Mouse (Mus musculus) lung, embryonic 14.5 days (tissue): Measurements from ENCODE around the gene Spock2. TPM values are rescaled to one million over a fixed set of nuclear protein-coding genes. Genes with fewer than 3 reads are reported as not detected.

Experiments
- ATAC-seq: fragments of 200-750 bp; cut with Nextera tagmentation; 2 replicates; pipeline ENCODE4 v1.8.0; 2017; ENCODE audit warnings: mild to moderate bottlenecking, moderate TSS enrichment, moderate library complexity; ENCODE audit not compliant: insufficient read depth
- DNase-seq: peaks from one replicate; pipeline ENCODE4 v3.0.0-alpha.2; 2015
- H3K27ac ChIP-seq: fragments of 300-500 bp; sonication (generic); 2 replicates; pipeline ENCODE4 v1.5.1; 2014; ENCODE audit warnings: low read depth, mild to moderate bottlenecking, moderate library complexity
- H3K27me3 ChIP-seq: fragments of 300-500 bp; sonication (generic); 2 replicates; pipeline ENCODE4 v1.6.1; 2014; ENCODE audit warnings: low read length, control low read depth; ENCODE audit not compliant: insufficient read depth
- H3K36me3 ChIP-seq: fragments of 300-500 bp; sonication (generic); 2 replicates; pipeline ENCODE4 v1.6.1; 2014; ENCODE audit warnings: control low read depth; ENCODE audit not compliant: insufficient read depth
- H3K4me1 ChIP-seq: fragments of 300-500 bp; sonication (generic); 2 replicates; pipeline ENCODE4 v1.6.1; 2014; ENCODE audit warnings: antibody characterized with exemption, control low read depth; ENCODE audit not compliant: insufficient read depth
- H3K4me2 ChIP-seq: fragments of 300-500 bp; sonication (generic); 2 replicates; pipeline ENCODE4 v1.6.1; 2014; ENCODE audit warnings: mild to moderate bottlenecking
- H3K4me3 ChIP-seq: fragments of 300-500 bp; sonication (generic); 2 replicates; pipeline ENCODE4 v1.5.1; 2014; ENCODE audit warnings: low read depth, low read length
- H3K9ac ChIP-seq: fragments of 300-500 bp; sonication (generic); 2 replicates; pipeline ENCODE4 v1.6.1; 2014
- H3K9me3 ChIP-seq: fragments of 300-500 bp; sonication (generic); 2 replicates; pipeline ENCODE4 v1.6.1; 2016; ENCODE audit warnings: low read depth, low read length, control low read depth
- CTCF ChIP-seq: IDR thresholded peaks from 2 replicates; pipeline ENCODE4 v1.5.1; 2016; ENCODE audit warnings: antibody characterized with exemption, low read depth
- WGBS: fragments of 180-500 bp; shearing (Covaris S2); extraction: QIAGEN DNeasy Blood & Tissue Kit; methylation state at CpG from one replicate; pipeline ENCODE4 v1.1.7; 2014; 5-methylcytosine and 5-hydroxymethylcytosine counted together
- polyA plus RNA-seq: library from polyadenylated mRNA; unstranded; fragments of >200 nt; fragmentation: Nextera tagmentation; extraction: Ambion mirVana; gene quantifications from 2 replicates; pipeline ENCODE4 v1.2.1, GENCODE M21; 2014

Gene Spock2
- polyA plus RNA-seq, 1 experiment from 2014 or later: 1.3 TPM

DNA sequence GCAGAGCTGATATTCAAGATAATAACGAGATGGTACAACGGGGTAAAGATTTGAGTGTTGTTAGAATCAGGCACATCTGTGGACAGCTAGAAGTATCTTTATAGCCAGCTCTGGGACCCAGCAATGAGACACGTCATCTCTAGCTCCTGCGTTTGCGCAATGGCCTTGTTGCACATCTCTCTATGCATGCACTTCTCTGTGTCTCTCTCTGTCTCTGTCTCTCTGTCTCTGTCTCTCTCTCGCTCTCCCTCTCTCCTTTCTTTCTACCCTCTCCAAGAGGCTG is 56.9 kb downstream of the Spock2 start:
- no peaks in the 10 kb centered on the region for H3K4me1 ChIP-seq
- no peak for TF ChIP-seq CTCF
- 85% methylated on average over 6 of the region's 6 CpGs for WGBS
- no peak overlapping the region for H3K4me3 ChIP-seq
- H3K9me3 ChIP-seq: no peaks in the 10 kb centered on the region
- no peaks in the 10 kb centered on the region for H3K36me3 ChIP-seq
- no peak for ATAC-seq
- no peaks in the 10 kb centered on the region for H3K27me3 ChIP-seq
- no peak overlapping the region for H3K27ac ChIP-seq
- no peak overlapping the region for H3K9ac ChIP-seq
- DNase-seq: no peak
- no peak overlapping the region for H3K4me2 ChIP-seq

- DNase-seq (no peak), ATAC-seq (no peak)
- TF ChIP-seq CTCF: no peak
- H3K4me3 ChIP-seq: no peak overlapping the region
- H3K36me3 ChIP-seq: no peaks in the 10 kb centered on the region
- H3K27ac ChIP-seq: no peak overlapping the region
- H3K27me3 ChIP-seq: no peaks in the 10 kb centered on the region
- H3K4me1 ChIP-seq: no peaks in the 10 kb centered on the region
- 81% methylated on average over 1 of the region's 1 CpGs for WGBS
- H3K4me2 ChIP-seq: no peak overlapping the region
- no peaks in the 10 kb centered on the region for H3K9me3 ChIP-seq
- H3K9ac ChIP-seq: no peak overlapping the region
Observed at GRCm38 (mm10) chr10:60164869-60165268, 58.9 kb downstream of the Spock2 start.

- Histone ChIP-seq H3K4me1 (no peaks in the 10 kb centered on the region), H3K4me3 (no peak overlapping the region), H3K9me3 (no peaks in the 10 kb centered on the region), H3K4me2 (no peak overlapping the region), H3K9ac (no peak overlapping the region), H3K27ac (no peak overlapping the region), H3K36me3 (no peaks in the 10 kb centered on the region), H3K27me3 (no peaks in the 10 kb centered on the region)
- no peak for ATAC-seq
- WGBS: 29% methylated on average over 3 of the region's 3 CpGs
- DNase-seq: no peak
- TF ChIP-seq CTCF: no peak
Observed at GRCm38 (mm10) chr10:60166068-60166467, 60.0 kb downstream of the Spock2 start.

GRCm38 (mm10) chr10:60168306-60168705 is 62.3 kb downstream of the Spock2 start:
- Histone ChIP-seq H3K4me2 (no peak overlapping the region), H3K36me3 (no peaks in the 10 kb centered on the region), H3K4me1 (no peaks in the 10 kb centered on the region), H3K9me3 (no peaks in the 10 kb centered on the region), H3K9ac (no peak overlapping the region), H3K4me3 (no peak overlapping the region), H3K27ac (no peak overlapping the region), H3K27me3 (no peaks in the 10 kb centered on the region)
- DNase-seq (no peak), ATAC-seq (no peak)
- TF ChIP-seq CTCF: no peak
- 56% methylated on average over 2 of the region's 2 CpGs for WGBS

GRCm38 (mm10) chr10:60168960-60169359 is 62.9 kb downstream of the Spock2 start:
- 53% methylated on average over 3 of the region's 3 CpGs for WGBS

GRCm38 (mm10) chr10:60170326-60171089 is 64.5 kb downstream of the Spock2 start:
- Histone ChIP-seq H3K27me3 (no peaks in the 10 kb centered on the region), H3K4me2 (no peak overlapping the region)

More at GRCm38 (mm10) chr10:60168960-60169359, 62.9 kb downstream of the Spock2 start:
- Histone ChIP-seq H3K9ac (no peak overlapping the region), H3K27me3 (no peaks in the 10 kb centered on the region), H3K4me1 (no peaks in the 10 kb centered on the region), H3K27ac (no peak overlapping the region), H3K4me3 (no peak overlapping the region), H3K4me2 (no peak overlapping the region), H3K36me3 (no peaks in the 10 kb centered on the region), H3K9me3 (no peaks in the 10 kb centered on the region)
- ATAC-seq (no peak), DNase-seq (no peak)
- TF ChIP-seq CTCF: no peak

GRCm38 (mm10) chr10:60171368-60171767 is 65.3 kb downstream of the Spock2 start:
- Histone ChIP-seq H3K27me3 (no peaks in the 10 kb centered on the region), H3K27ac (no peak overlapping the region), H3K9ac (no peak overlapping the region), H3K9me3 (no peaks in the 10 kb centered on the region), H3K4me3 (no peak overlapping the region), H3K4me1 (no peaks in the 10 kb centered on the region), H3K4me2 (no peak overlapping the region), H3K36me3 (no peaks in the 10 kb centered on the region)
- ATAC-seq: no peak
- 90% methylated on average over 5 of the region's 5 CpGs for WGBS
- DNase-seq: no peak
- TF ChIP-seq CTCF: no peak

More at GRCm38 (mm10) chr10:60170326-60171089, 64.5 kb downstream of the Spock2 start:
- Histone ChIP-seq H3K4me1 (no peaks in the 10 kb centered on the region), H3K9ac (no peak overlapping the region), H3K4me3 (no peak overlapping the region), H3K27ac (no peak overlapping the region), H3K9me3 (no peaks in the 10 kb centered on the region), H3K36me3 (no peaks in the 10 kb centered on the region)
- ATAC-seq (no peak), DNase-seq (peak; percentile 16)
- TF ChIP-seq CTCF: no peak
- 71% methylated on average over 10 of the region's 10 CpGs for WGBS
